Comparison of ENCODE assay signal across 13 mouse cellular contexts in the genomic region with DNA sequence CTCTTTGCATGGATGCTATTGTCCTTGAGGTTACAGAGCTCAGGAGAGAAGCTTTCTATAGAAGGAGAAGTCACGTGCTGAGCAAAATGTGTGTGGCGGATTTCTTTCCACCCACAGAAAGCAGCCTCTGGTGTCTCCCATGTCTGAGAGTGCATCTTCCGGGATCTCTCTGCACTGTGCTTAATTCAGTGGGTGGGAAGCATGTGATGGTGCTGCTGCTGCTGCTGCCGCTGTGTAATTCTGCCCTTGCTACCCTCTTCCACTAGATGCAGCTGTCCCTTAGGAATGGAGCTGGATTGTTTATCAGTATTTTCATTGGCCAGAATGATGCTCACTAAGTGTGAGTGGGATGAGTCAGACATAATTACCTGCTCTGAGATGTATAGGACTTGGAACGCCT.
A peak's percentile ranks its signal among the peaks of the same experiment; 100 is the strongest.
DNase-seq lines count a peak whose midpoint lies in the region; ATAC-seq lines count a peak whose summit lies in the region.
"Had no signal": no experiment of that assay in that cellular context is flagged by ENCODE, and none has a peak within 500 bp of the region (broad histone marks: within the 10 kb centered on the region; RNA-seq: fewer than 3 reads in every experiment).

No protein-coding gene starts in this region.

- WGBS in hindbrain, embryonic 13.5 days: 61% methylated on average over 5 of the region's 5 CpGs
- 68% methylated on average over 5 of the region's 5 CpGs for WGBS in hindbrain, embryonic 11.5 days
- 68% methylated on average over 5 of the region's 5 CpGs for WGBS in neural tube, embryonic 14.5 days
- WGBS in neural tube, embryonic 15.5 days: 61% methylated on average over 5 of the region's 5 CpGs
- WGBS in liver, embryonic 11.5 days: 56% methylated on average over 5 of the region's 5 CpGs

- DNase-seq in hindbrain, embryonic 11.5 days (ENCODE audit: low spot score): no peak
- DNase-seq in left cerebral cortex, postnatal 25 days (ENCODE audit: low spot score in 2 of 2): peak; percentile 30 to 73
- DNase-seq in adrenal gland, adult 8-10 months: no peak
- no peak for DNase-seq in spleen, postnatal 10 days (ENCODE audit: low spot score in 2 of 2)
- DNase-seq in liver, embryonic 11.5 days (ENCODE audit: low spot score): no peak
- DNase-seq: cerebellum, postnatal 36 days; gastrocnemius, postnatal 36 days; kidney, postnatal 10 days had no signal

- ATAC-seq in hindbrain, embryonic 13.5 days (ENCODE audit: low FRiP score): 0 out of 2 replicates have a peak, but pooled peaks have one; percentile 43
- no peak for ATAC-seq in hindbrain, embryonic 11.5 days (ENCODE audit: low FRiP score)
- peak; percentile 49; the same call in 1 of the 2 replicates for ATAC-seq in neural tube, embryonic 14.5 days (ENCODE audit: low read depth)
- no peak; the same call in 1 of the 2 replicates for ATAC-seq in neural tube, embryonic 15.5 days (ENCODE audit: low FRiP score)
- no peak for ATAC-seq in liver, embryonic 11.5 days (replicated peaks; ENCODE audit: low FRiP score)

- intact Hi-C loops in left cerebral cortex, postnatal 25 days (cut with DNase I): no loop called here

- no peaks in the 10 kb centered on the region for H3K9me3 ChIP-seq in hindbrain, embryonic 13.5 days
- no peaks in the 10 kb centered on the region for H3K9me3 ChIP-seq in hindbrain, embryonic 11.5 days (ENCODE audit: control insufficient read depth, low read length)
- no peaks in the 10 kb centered on the region for H3K9me3 ChIP-seq in neural tube, embryonic 14.5 days (ENCODE audit: control insufficient read depth, low read length)
- no peaks in the 10 kb centered on the region for H3K9me3 ChIP-seq in neural tube, embryonic 15.5 days (replicated peaks)
- no peaks in the 10 kb centered on the region for H3K9me3 ChIP-seq in liver, embryonic 11.5 days (ENCODE audit: control insufficient read depth, low read length)
- H3K9me3 ChIP-seq: stomach, embryonic 15.5 days had no signal

- H3K27ac ChIP-seq in hindbrain, embryonic 13.5 days: no peak overlapping the region
- no peak overlapping the region for H3K27ac ChIP-seq in hindbrain, embryonic 11.5 days (ENCODE audit: low read depth, low read length)
- no peak overlapping the region for H3K27ac ChIP-seq in neural tube, embryonic 14.5 days (ENCODE audit: low read depth, low read length)
- H3K27ac ChIP-seq in neural tube, embryonic 15.5 days (replicated peaks): no peak overlapping the region
- H3K27ac ChIP-seq in liver, embryonic 11.5 days (ENCODE audit: low read depth, low read length): no peak overlapping the region
- H3K27ac ChIP-seq: liver, embryonic 14.5 days; stomach, embryonic 15.5 days had no signal

- 0 out of 2 replicates have a peak, but pooled peaks cover 3% of the 10 kb centered on the region for H3K4me1 ChIP-seq in hindbrain, embryonic 13.5 days (replicated peaks)
- H3K4me1 ChIP-seq in hindbrain, embryonic 11.5 days (replicated peaks; ENCODE audit: control insufficient read depth, insufficient read depth, low read length): no peaks in the 10 kb centered on the region
- no peaks in the 10 kb centered on the region for H3K4me1 ChIP-seq in neural tube, embryonic 14.5 days (ENCODE audit: control insufficient read depth, insufficient read depth, low read length)
- H3K4me1 ChIP-seq in neural tube, embryonic 15.5 days: no peaks in the 10 kb centered on the region
- H3K4me1 ChIP-seq in liver, embryonic 11.5 days (replicated peaks; ENCODE audit: control insufficient read depth, insufficient read depth, low read length): no peaks in the 10 kb centered on the region
- H3K4me1 ChIP-seq: stomach, embryonic 15.5 days had no signal

- H3K4me3 ChIP-seq in hindbrain, embryonic 13.5 days: no peak overlapping the region
- no peak overlapping the region for H3K4me3 ChIP-seq in hindbrain, embryonic 11.5 days (ENCODE audit: low read depth, low read length)
- H3K4me3 ChIP-seq in neural tube, embryonic 14.5 days (ENCODE audit: low read depth, low read length): no peak overlapping the region
- no peak overlapping the region for H3K4me3 ChIP-seq in neural tube, embryonic 15.5 days (replicated peaks)
- H3K4me3 ChIP-seq in liver, embryonic 11.5 days (ENCODE audit: low read depth, low read length): no peak overlapping the region
- H3K4me3 ChIP-seq: stomach, embryonic 15.5 days had no signal

- no peaks in the 10 kb centered on the region for H3K27me3 ChIP-seq in hindbrain, embryonic 13.5 days
- no peaks in the 10 kb centered on the region for H3K27me3 ChIP-seq in hindbrain, embryonic 11.5 days (ENCODE audit: control insufficient read depth, insufficient read depth, low read length)
- no peaks in the 10 kb centered on the region for H3K27me3 ChIP-seq in neural tube, embryonic 14.5 days (ENCODE audit: control insufficient read depth, insufficient read depth, low read length)
- no peaks in the 10 kb centered on the region for H3K27me3 ChIP-seq in neural tube, embryonic 15.5 days (replicated peaks)
- no peaks in the 10 kb centered on the region for H3K27me3 ChIP-seq in liver, embryonic 11.5 days (replicated peaks; ENCODE audit: control insufficient read depth, insufficient read depth, low read length)
- H3K27me3 ChIP-seq: stomach, embryonic 15.5 days had no signal

- H3K9ac ChIP-seq in hindbrain, embryonic 13.5 days: no peak overlapping the region
- H3K9ac ChIP-seq in hindbrain, embryonic 11.5 days (ENCODE audit: low read depth, low read length): no peak overlapping the region
- H3K9ac ChIP-seq in neural tube, embryonic 14.5 days (replicated peaks; ENCODE audit: low read depth, low read length): no peak overlapping the region
- no peak overlapping the region for H3K9ac ChIP-seq in neural tube, embryonic 15.5 days (replicated peaks)
- H3K9ac ChIP-seq in liver, embryonic 11.5 days (ENCODE audit: low read depth, low read length): no peak overlapping the region
- H3K9ac ChIP-seq: liver, embryonic 14.5 days; stomach, embryonic 15.5 days had no signal

- no peak overlapping the region for H3K4me2 ChIP-seq in hindbrain, embryonic 13.5 days
- H3K4me2 ChIP-seq in hindbrain, embryonic 11.5 days (replicated peaks; ENCODE audit: low read depth, low read length): no peak overlapping the region
- no peak overlapping the region for H3K4me2 ChIP-seq in neural tube, embryonic 14.5 days (ENCODE audit: low read depth, low read length)
- H3K4me2 ChIP-seq in neural tube, embryonic 15.5 days: no peak overlapping the region
- no peak overlapping the region for H3K4me2 ChIP-seq in liver, embryonic 11.5 days
- H3K4me2 ChIP-seq: stomach, embryonic 15.5 days had no signal

- no peaks in the 10 kb centered on the region for H3K36me3 ChIP-seq in hindbrain, embryonic 13.5 days
- H3K36me3 ChIP-seq in hindbrain, embryonic 11.5 days (ENCODE audit: control insufficient read depth, insufficient read depth, low read length): no peaks in the 10 kb centered on the region
- H3K36me3 ChIP-seq in neural tube, embryonic 14.5 days (ENCODE audit: control insufficient read depth, insufficient read depth, low read length): no peaks in the 10 kb centered on the region
- no peaks in the 10 kb centered on the region for H3K36me3 ChIP-seq in neural tube, embryonic 15.5 days
- no peaks in the 10 kb centered on the region for H3K36me3 ChIP-seq in liver, embryonic 11.5 days (ENCODE audit: control insufficient read depth, insufficient read depth, low read length)
- H3K36me3 ChIP-seq: stomach, embryonic 15.5 days had no signal

Comparison
In these comparisons a context has a peak if more than half of its experiments do, and no peak if none do; other contexts are left out.
1. ATAC-seq: peak in hindbrain, embryonic 13.5 days (single experiment) and neural tube, embryonic 14.5 days (single experiment); none in hindbrain, embryonic 11.5 days (single experiment), neural tube, embryonic 15.5 days (single experiment) and liver, embryonic 11.5 days (single experiment).
2. DNase-seq: peak in left cerebral cortex, postnatal 25 days (2 of 2); none in hindbrain, embryonic 11.5 days (single experiment), adrenal gland, adult 8-10 months (single experiment), spleen, postnatal 10 days (0 of 2) and liver, embryonic 11.5 days (single experiment).